Mouse (Mus musculus) embryonic facial prominence, embryonic 13.5 days (tissue): ENCODE results near the gene Kcne1. TPM values are rescaled to one million over a fixed set of nuclear protein-coding genes. Genes with fewer than 3 reads are reported as not detected.
A peak's percentile ranks its signal among the peaks of the same experiment; 100 is the strongest.

Experiments
- ATAC-seq: fragments of 200-750 bp; cut with Nextera tagmentation; 2 replicates; pipeline ENCODE4 v1.8.0; 2017; ENCODE audit warnings: low read depth; ENCODE audit not compliant: insufficient number of reproducible peaks, insufficient read depth, low FRiP score, low TSS enrichment
- H3K27ac ChIP-seq: fragments of 300-500 bp; sonication (generic); 2 replicates; pipeline ENCODE4 v1.5.1; 2015; ENCODE audit warnings: moderate library complexity, mild to moderate bottlenecking, inconsistent platforms
- H3K27me3 ChIP-seq: fragments of 300-500 bp; sonication (generic); 2 replicates; pipeline ENCODE4 v1.6.1; 2015; ENCODE audit warnings: mild to moderate bottlenecking, inconsistent platforms
- H3K36me3 ChIP-seq: fragments of 300-500 bp; sonication (generic); 2 replicates; pipeline ENCODE4 v1.6.1; 2015; ENCODE audit warnings: mild to moderate bottlenecking, inconsistent platforms
- H3K4me1 ChIP-seq: fragments of 300-500 bp; sonication (generic); 2 replicates; pipeline ENCODE4 v1.6.1; 2015; ENCODE audit warnings: inconsistent platforms
- H3K4me2 ChIP-seq: fragments of 300-500 bp; sonication (generic); 2 replicates; pipeline ENCODE4 v1.6.1; 2015; ENCODE audit warnings: moderate library complexity, mild to moderate bottlenecking, inconsistent platforms
- H3K4me3 ChIP-seq: fragments of 300-500 bp; sonication (generic); 2 replicates; pipeline ENCODE4 v1.5.1; 2015; ENCODE audit warnings: mild to moderate bottlenecking, inconsistent platforms
- H3K9ac ChIP-seq: fragments of 300-500 bp; sonication (generic); 2 replicates; pipeline ENCODE4 v1.6.1; 2015; ENCODE audit warnings: mild to moderate bottlenecking, inconsistent platforms
- H3K9me3 ChIP-seq: fragments of 300-500 bp; sonication (generic); 2 replicates; pipeline ENCODE4 v1.6.1; 2016; ENCODE audit warnings: inconsistent platforms
- WGBS: fragments of 180-500 bp; shearing (Covaris S2); methylation state at CpG from one replicate; pipeline ENCODE4 v1.1.7; 2015; ENCODE audit warnings: mixed read lengths; 5-methylcytosine and 5-hydroxymethylcytosine counted together
- polyA plus RNA-seq: library from polyadenylated mRNA; unstranded; fragments of >200 nt; fragmentation: Nextera tagmentation; extraction: Ambion mirVana; gene quantifications from 2 replicates; pipeline ENCODE4 v1.2.1, GENCODE M21; 2015

The Kcne1 gene
- polyA plus RNA-seq, 1 experiment from 2014 or later: 0.13 TPM

DNA sequence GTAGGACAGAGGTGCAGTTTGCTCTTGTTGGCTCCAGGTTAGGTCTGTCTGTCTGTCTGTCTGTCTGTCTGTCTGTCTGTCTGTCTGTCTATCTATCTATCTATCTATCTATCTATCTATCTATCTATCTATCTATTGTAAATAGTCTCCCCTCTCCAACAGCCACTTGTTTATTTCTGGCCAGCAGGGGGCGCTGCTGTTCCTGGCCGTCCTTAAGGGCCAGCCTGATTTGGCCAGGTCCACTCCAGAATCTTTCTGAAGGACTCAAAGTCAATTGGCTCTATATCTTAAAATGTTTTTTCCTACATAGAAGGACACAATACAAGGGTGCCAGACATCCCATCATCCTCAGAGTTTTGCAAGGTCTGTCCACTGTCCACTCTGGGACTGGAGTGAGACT, 25.8 kb upstream of the Kcne1 start:
- Histone ChIP-seq H3K9ac (no peak overlapping the region), H3K27ac (no peak overlapping the region), H3K4me3 (no peak overlapping the region), H3K9me3 (no peaks in the 10 kb centered on the region), H3K27me3 (no peaks in the 10 kb centered on the region), H3K4me2 (no peak overlapping the region), H3K36me3 (no peaks in the 10 kb centered on the region), H3K4me1 (peaks cover 3% of the 10 kb centered on the region; the same call in 1 of the 2 replicates)
- WGBS: 5% methylated on average over 2 of the region's 2 CpGs
- no peak for ATAC-seq

GRCm38 (mm10) chr16:92383412-92383811, 24.1 kb upstream of the Kcne1 start:
- no peaks in the 10 kb centered on the region for H3K36me3 ChIP-seq
- no peak for ATAC-seq
- no peaks in the 10 kb centered on the region for H3K27me3 ChIP-seq
- no peak overlapping the region for H3K4me3 ChIP-seq
- no peak overlapping the region for H3K9ac ChIP-seq
- H3K4me2 ChIP-seq: no peak overlapping the region
- no peak overlapping the region for H3K27ac ChIP-seq
- peaks cover 3% of the 10 kb centered on the region; the same call in 1 of the 2 replicates for H3K4me1 ChIP-seq
- no peaks in the 10 kb centered on the region for H3K9me3 ChIP-seq

GRCm38 (mm10) chr16:92382508-92382907, 23.2 kb upstream of the Kcne1 start:
- no peak for ATAC-seq

DNA sequence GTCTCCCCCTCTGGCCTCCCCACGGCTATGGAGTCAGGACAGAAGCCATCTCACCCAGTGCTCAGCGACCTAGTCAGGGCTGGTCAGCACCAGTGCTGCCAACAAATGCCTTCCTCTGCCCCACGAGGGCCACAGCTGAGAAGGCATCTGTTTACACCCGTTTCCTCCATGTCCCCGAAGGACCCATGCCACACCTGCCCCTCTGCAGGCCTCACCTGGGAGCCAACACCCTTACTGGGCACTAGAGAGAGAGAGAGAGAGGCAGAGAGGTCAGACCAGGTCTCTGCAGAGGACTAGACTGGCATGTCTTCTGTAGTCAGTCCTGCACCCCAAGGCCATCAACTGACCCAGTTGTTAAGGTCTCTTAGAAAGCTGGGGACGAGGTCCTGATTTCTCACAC, 21.8 kb upstream of the Kcne1 start:
- H3K9ac ChIP-seq: no peak overlapping the region
- WGBS: 79% methylated on average over 6 of the region's 6 CpGs
- no peaks in the 10 kb centered on the region for H3K27me3 ChIP-seq
- peaks cover 3% of the 10 kb centered on the region; the same call in 1 of the 2 replicates for H3K4me1 ChIP-seq
- H3K4me2 ChIP-seq: no peak overlapping the region
- H3K9me3 ChIP-seq: no peaks in the 10 kb centered on the region
- no peaks in the 10 kb centered on the region for H3K36me3 ChIP-seq
- H3K4me3 ChIP-seq: no peak overlapping the region
- ATAC-seq: no peak
- H3K27ac ChIP-seq: no peak overlapping the region

More at GRCm38 (mm10) chr16:92382508-92382907, 23.2 kb upstream of the Kcne1 start:
- Histone ChIP-seq H3K9me3 (no peaks in the 10 kb centered on the region), H3K4me3 (no peak overlapping the region), H3K4me1 (peaks cover 3% of the 10 kb centered on the region; the same call in 1 of the 2 replicates), H3K27me3 (no peaks in the 10 kb centered on the region), H3K4me2 (no peak overlapping the region), H3K9ac (no peak overlapping the region), H3K27ac (no peak overlapping the region), H3K36me3 (no peaks in the 10 kb centered on the region)
- 65% methylated on average over 6 of the region's 6 CpGs for WGBS

- Histone ChIP-seq H3K9me3 (no peaks in the 10 kb centered on the region), H3K4me1 (peaks cover 9% of the 10 kb centered on the region), H3K27me3 (0 out of 2 replicates have a peak, but pooled peaks cover 3% of the 10 kb centered on the region), H3K4me3 (no peak overlapping the region), H3K36me3 (no peaks in the 10 kb centered on the region), H3K9ac (no peak overlapping the region), H3K4me2 (no peak overlapping the region), H3K27ac (no peak overlapping the region)
- 92% methylated on average over 6 of the region's 6 CpGs for WGBS
- ATAC-seq: no peak
These were observed 17.7 kb upstream of the Kcne1 start for GRCm38 (mm10) chr16:92376976-92377375.

DNA sequence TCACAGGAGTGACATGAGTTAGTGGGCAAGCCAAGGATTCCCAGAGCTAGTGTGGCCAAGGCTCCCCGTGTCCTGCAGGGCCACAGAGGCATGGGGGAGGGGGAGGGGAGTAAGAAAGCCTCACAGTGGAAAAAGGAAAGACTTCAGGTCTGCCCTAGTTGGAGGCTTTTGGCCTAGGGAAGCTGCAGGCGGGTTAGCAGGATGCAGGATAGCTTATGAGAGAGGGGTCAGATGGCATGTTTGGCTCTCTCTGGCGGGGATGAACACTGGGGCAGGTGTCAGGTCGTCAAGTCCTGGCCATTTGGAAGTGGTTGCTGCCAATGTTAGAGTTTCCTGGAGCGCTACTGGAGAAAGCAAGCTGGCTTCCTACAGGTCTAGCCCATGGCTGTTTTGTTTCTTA, 12.4 kb upstream of the Kcne1 start:
- Histone ChIP-seq H3K9ac (no peak overlapping the region), H3K4me3 (no peak overlapping the region), H3K36me3 (no peaks in the 10 kb centered on the region), H3K4me1 (peaks cover 20% of the 10 kb centered on the region), H3K9me3 (no peaks in the 10 kb centered on the region), H3K27ac (no peak overlapping the region), H3K4me2 (no peak overlapping the region), H3K27me3 (peaks cover 24% of the 10 kb centered on the region)
- 60% methylated on average over 5 of the region's 5 CpGs for WGBS
- no peak for ATAC-seq

GRCm38 (mm10) chr16:92369260-92369659, 10.0 kb upstream of the Kcne1 start:
- no peak overlapping the region for H3K4me2 ChIP-seq
- peaks cover 28% of the 10 kb centered on the region for H3K27me3 ChIP-seq
- H3K4me3 ChIP-seq: no peak overlapping the region
- ATAC-seq: no peak
- peaks cover 26% of the 10 kb centered on the region for H3K4me1 ChIP-seq
- H3K27ac ChIP-seq: no peak overlapping the region
- no peaks in the 10 kb centered on the region for H3K36me3 ChIP-seq
- H3K9me3 ChIP-seq: no peaks in the 10 kb centered on the region
- 58% methylated on average over 2 of the region's 2 CpGs for WGBS
- H3K9ac ChIP-seq: no peak overlapping the region

DNA sequence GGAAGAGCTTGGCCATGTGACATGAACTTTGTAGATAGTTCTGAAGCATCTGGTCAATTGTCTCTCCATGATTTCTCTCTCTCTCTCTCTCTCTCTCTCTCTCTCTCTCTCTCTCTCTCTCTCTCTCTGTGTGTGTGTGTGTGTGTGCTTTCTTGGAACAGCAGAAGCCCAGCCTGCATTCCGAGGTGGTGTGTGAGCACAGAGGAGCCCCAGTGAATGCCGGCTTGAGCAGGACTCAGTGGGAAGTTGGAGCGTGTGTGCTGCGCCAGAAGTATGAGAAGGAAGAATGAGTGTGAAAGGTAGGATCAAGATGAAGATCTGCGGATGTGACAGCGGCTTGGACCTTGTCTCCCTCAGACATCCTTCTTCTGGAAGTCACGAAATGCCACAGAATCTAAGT, 6.2 kb upstream of the Kcne1 start:
- Histone ChIP-seq H3K9me3 (no peaks in the 10 kb centered on the region), H3K4me2 (no peak overlapping the region), H3K27me3 (peaks cover 32% of the 10 kb centered on the region), H3K9ac (no peak overlapping the region), H3K36me3 (no peaks in the 10 kb centered on the region), H3K4me1 (peaks cover 6% of the 10 kb centered on the region; the same call in 1 of the 2 replicates), H3K27ac (no peak overlapping the region), H3K4me3 (no peak overlapping the region)
- 54% methylated on average over 7 of the region's 7 CpGs for WGBS
- ATAC-seq: no peak

- Histone ChIP-seq H3K9me3 (no peaks in the 10 kb centered on the region), H3K4me3 (no peak overlapping the region), H3K27me3 (peaks cover 51% of the 10 kb centered on the region), H3K4me1 (peaks cover 36% of the 10 kb centered on the region), H3K4me2 (no peak overlapping the region), H3K9ac (no peak overlapping the region), H3K27ac (no peak overlapping the region), H3K36me3 (no peaks in the 10 kb centered on the region)
- 81% methylated on average over 7 of the region's 7 CpGs for WGBS
- no peak for ATAC-seq
These were observed 1.4 kb upstream of the Kcne1 start for GRCm38 (mm10) chr16:92360711-92361110.

DNA sequence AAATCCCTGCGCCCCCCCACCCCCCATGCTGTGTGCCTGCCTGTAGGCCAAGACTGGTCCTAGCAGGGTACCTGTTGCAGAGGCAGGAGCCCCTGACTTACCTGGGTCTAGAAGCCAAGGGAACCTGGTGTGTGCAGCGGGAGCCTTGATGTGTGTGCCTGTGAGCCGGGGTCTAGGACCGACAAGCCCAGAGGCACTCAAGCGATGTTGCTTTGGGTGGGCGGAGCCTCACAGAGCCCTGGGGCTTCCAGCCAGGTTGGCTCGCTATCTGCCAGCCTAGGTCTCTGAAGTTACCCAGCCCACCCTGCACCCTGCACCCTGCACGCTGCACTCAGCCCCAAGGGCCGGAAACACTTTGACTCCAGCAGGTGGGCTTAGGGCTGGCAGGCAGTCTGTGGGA, 534 bp downstream of the Kcne1 start:
- Histone ChIP-seq H3K9me3 (no peaks in the 10 kb centered on the region), H3K27me3 (peaks cover 60% of the 10 kb centered on the region), H3K36me3 (no peaks in the 10 kb centered on the region), H3K4me3 (no peak overlapping the region), H3K27ac (no peak overlapping the region), H3K9ac (peak overlapping the region; percentile 28; the same call in 1 of the 2 replicates), H3K4me1 (peaks cover 53% of the 10 kb centered on the region), H3K4me2 (peak overlapping the region; percentile 15)
- 17% methylated on average over 9 of the region's 9 CpGs for WGBS
- ATAC-seq: 0 out of 2 replicates have a peak, but pooled peaks have one; percentile 23

DNA sequence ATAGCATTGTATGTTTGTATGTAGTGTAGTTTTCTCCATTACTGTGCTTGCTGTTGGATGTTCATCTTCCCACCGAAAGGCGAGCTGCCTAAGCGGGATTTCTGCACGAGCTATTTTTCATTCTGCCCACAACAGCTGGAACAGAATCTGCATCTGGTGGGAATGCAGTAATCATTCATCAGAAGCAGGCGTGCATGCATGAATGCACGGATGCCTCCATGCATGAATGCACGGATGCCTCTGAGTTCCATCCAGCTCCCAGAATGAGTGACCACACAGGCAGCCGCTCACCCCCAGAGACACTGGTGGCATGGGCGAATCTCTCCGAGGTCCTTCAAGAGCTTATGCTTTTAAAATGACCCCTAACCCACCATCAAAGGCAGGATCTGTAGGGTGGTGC, 1.7 kb downstream of the Kcne1 start:
- Histone ChIP-seq H3K9ac (no peak overlapping the region), H3K27ac (no peak overlapping the region), H3K36me3 (no peaks in the 10 kb centered on the region), H3K4me3 (no peak overlapping the region), H3K9me3 (no peaks in the 10 kb centered on the region), H3K4me1 (peaks cover 58% of the 10 kb centered on the region), H3K27me3 (peaks cover 59% of the 10 kb centered on the region), H3K4me2 (no peak overlapping the region)
- WGBS: 40% methylated on average over 10 of the region's 10 CpGs
- no peak for ATAC-seq

GRCm38 (mm10) chr16:92357023-92357422, 2.2 kb downstream of the Kcne1 start:
- Histone ChIP-seq H3K27ac (no peak overlapping the region), H3K4me2 (no peak overlapping the region), H3K9me3 (no peaks in the 10 kb centered on the region), H3K27me3 (peaks cover 56% of the 10 kb centered on the region), H3K4me1 (peaks cover 58% of the 10 kb centered on the region), H3K9ac (no peak overlapping the region), H3K36me3 (no peaks in the 10 kb centered on the region), H3K4me3 (no peak overlapping the region)
- ATAC-seq: no peak
- 77% methylated on average over 9 of the region's 9 CpGs for WGBS

- H3K4me3 ChIP-seq: no peak overlapping the region
- H3K36me3 ChIP-seq: no peaks in the 10 kb centered on the region
- peaks cover 57% of the 10 kb centered on the region for H3K27me3 ChIP-seq
- peaks cover 58% of the 10 kb centered on the region for H3K4me1 ChIP-seq
- no peaks in the 10 kb centered on the region for H3K9me3 ChIP-seq
- no peak overlapping the region for H3K4me2 ChIP-seq
- no peak for ATAC-seq
- H3K27ac ChIP-seq: no peak overlapping the region
- WGBS: 71% methylated on average over 11 of the region's 11 CpGs
- no peak overlapping the region for H3K9ac ChIP-seq
These were observed 3.3 kb downstream of the Kcne1 start for GRCm38 (mm10) chr16:92355982-92356381.
